Mouse (Mus musculus): Measurements from ENCODE around the gene Eef1g.

GRCm38 (mm10) chr19:8997546-8997945 lies 30.7 kb downstream of the Eef1g start:
- no peak for TF ChIP-seq CTCF (IDR thresholded peaks at IDR 0.05; ENCODE audit: insufficient read depth, low read length)
- TF ChIP-seq POLR2A (IDR thresholded peaks at IDR 0.05; ENCODE audit: borderline replicate concordance, extremely low read depth, low read depth, low read length): 0 out of 2 replicates have a peak, but pooled peaks have one; percentile 20
